Mouse (Mus musculus): ENCODE measurements around the gene Ppp2r5a. TPM values are rescaled to one million over a fixed set of nuclear protein-coding genes. Genes with fewer than 3 reads are reported as not detected.

Ppp2r5a gene
- polyA plus RNA-seq (2014; fragmentation: Nextera tagmentation; extraction: Ambion mirVana) = 18.1 and 22.6 TPM in 2 replicates

GRCm38 (mm10) chr1:191403074-191403473, at the start of gene Ppp2r5a:
TSS of gene Ppp2r5a (minus strand) at chr1:191403272.
- WGBS = 63% methylated on average over 5 of the region's 5 CpGs
- DNase-seq (ENCODE audit: low spot score) = no peak

GRCm38 (mm10) chr1:191450614-191451013, 47.5 kb upstream of the Ppp2r5a start:
- DNase-seq (ENCODE audit: low spot score) (no peak), ATAC-seq (ENCODE audit: insufficient read depth, low FRiP score, low TSS enrichment) (no peak)
- Histone ChIP-seq H3K4me2 (ENCODE audit: low read depth) (no peak overlapping the region), H3K36me3 (ENCODE audit: control insufficient read depth, insufficient read depth, low read length) (no peaks in the 10 kb centered on the region), H3K9ac (ENCODE audit: low read length) (no peak overlapping the region), H3K27me3 (ENCODE audit: control insufficient read depth, insufficient read depth, low read length) (no peaks in the 10 kb centered on the region), H3K4me1 (ENCODE audit: control insufficient read depth, insufficient read depth, low read length) (no peaks in the 10 kb centered on the region), H3K9me3 (ENCODE audit: control insufficient read depth, low read length) (no peaks in the 10 kb centered on the region), H3K4me3 (ENCODE audit: low read depth, low read length) (no peak overlapping the region), H3K27ac (ENCODE audit: low read depth, low read length) (no peak overlapping the region)
- 75% methylated on average over 5 of the region's 5 CpGs for WGBS

More at GRCm38 (mm10) chr1:191403074-191403473, at the start of gene Ppp2r5a:
- Histone ChIP-seq H3K27me3 (ENCODE audit: control insufficient read depth, insufficient read depth, low read length) (no peaks in the 10 kb centered on the region), H3K27ac (ENCODE audit: low read depth, low read length) (no peak within 1 kb of the TSS), H3K4me2 (ENCODE audit: low read depth) (no peak within 1 kb of the TSS), H3K4me3 (ENCODE audit: low read depth, low read length) (no peak within 1 kb of the TSS), H3K9me3 (ENCODE audit: control insufficient read depth, low read length) (no peaks in the 10 kb centered on the region), H3K9ac (ENCODE audit: low read length) (no peak within 1 kb of the TSS), H3K36me3 (ENCODE audit: control insufficient read depth, insufficient read depth, low read length) (no peaks in the 10 kb centered on the region), H3K4me1 (ENCODE audit: control insufficient read depth, insufficient read depth, low read length) (no peaks in the 10 kb centered on the region)
- ATAC-seq (ENCODE audit: insufficient read depth, low FRiP score, low TSS enrichment) = no peak

- Histone ChIP-seq H3K4me1 (ENCODE audit: control insufficient read depth, insufficient read depth, low read length) (no peaks in the 10 kb centered on the region), H3K27ac (ENCODE audit: low read depth, low read length) (no peak overlapping the region), H3K4me2 (ENCODE audit: low read depth) (no peak overlapping the region), H3K27me3 (ENCODE audit: control insufficient read depth, insufficient read depth, low read length) (no peaks in the 10 kb centered on the region), H3K36me3 (ENCODE audit: control insufficient read depth, insufficient read depth, low read length) (no peaks in the 10 kb centered on the region), H3K4me3 (ENCODE audit: low read depth, low read length) (no peak overlapping the region), H3K9me3 (ENCODE audit: control insufficient read depth, low read length) (no peaks in the 10 kb centered on the region), H3K9ac (ENCODE audit: low read length) (no peak overlapping the region)
- ATAC-seq (ENCODE audit: insufficient read depth, low FRiP score, low TSS enrichment) = no peak
- DNase-seq (ENCODE audit: low spot score) = no peak
- 89% methylated on average over 4 of the region's 4 CpGs for WGBS
These were observed 46.5 kb upstream of the Ppp2r5a start for GRCm38 (mm10) chr1:191449537-191449936.

- ATAC-seq (ENCODE audit: insufficient read depth, low FRiP score, low TSS enrichment) (no peak), DNase-seq (ENCODE audit: low spot score) (no peak)
- H3K4me1 ChIP-seq (ENCODE audit: control insufficient read depth, insufficient read depth, low read length) = no peaks in the 10 kb centered on the region
- H3K27me3 ChIP-seq (ENCODE audit: control insufficient read depth, insufficient read depth, low read length) = no peaks in the 10 kb centered on the region
- H3K9me3 ChIP-seq (ENCODE audit: control insufficient read depth, low read length) = no peaks in the 10 kb centered on the region
- no peak overlapping the region for H3K9ac ChIP-seq (ENCODE audit: low read length)
- no peaks in the 10 kb centered on the region for H3K36me3 ChIP-seq (ENCODE audit: control insufficient read depth, insufficient read depth, low read length)
- H3K4me3 ChIP-seq (ENCODE audit: low read depth, low read length) = no peak overlapping the region
- no peak overlapping the region for H3K4me2 ChIP-seq (ENCODE audit: low read depth)
- WGBS = 75% methylated on average over 6 of the region's 6 CpGs
- no peak overlapping the region for H3K27ac ChIP-seq (ENCODE audit: low read depth, low read length)
These were observed 44.4 kb upstream of the Ppp2r5a start for GRCm38 (mm10) chr1:191447391-191448016.

GRCm38 (mm10) chr1:191446307-191446706, 43.2 kb upstream of the Ppp2r5a start:
- Histone ChIP-seq H3K4me1 (ENCODE audit: control insufficient read depth, insufficient read depth, low read length) (no peaks in the 10 kb centered on the region), H3K27ac (ENCODE audit: low read depth, low read length) (no peak overlapping the region), H3K36me3 (ENCODE audit: control insufficient read depth, insufficient read depth, low read length) (no peaks in the 10 kb centered on the region), H3K4me3 (ENCODE audit: low read depth, low read length) (no peak overlapping the region), H3K9ac (ENCODE audit: low read length) (no peak overlapping the region), H3K27me3 (ENCODE audit: control insufficient read depth, insufficient read depth, low read length) (no peaks in the 10 kb centered on the region), H3K4me2 (ENCODE audit: low read depth) (no peak overlapping the region), H3K9me3 (ENCODE audit: control insufficient read depth, low read length) (no peaks in the 10 kb centered on the region)
- DNase-seq (ENCODE audit: low spot score) (no peak), ATAC-seq (ENCODE audit: insufficient read depth, low FRiP score, low TSS enrichment) (no peak)
- WGBS = 73% methylated on average over 5 of the region's 5 CpGs

- no peak for DNase-seq (ENCODE audit: low spot score)
- Histone ChIP-seq H3K27ac (ENCODE audit: low read depth, low read length) (no peak overlapping the region), H3K4me3 (ENCODE audit: low read depth, low read length) (no peak overlapping the region), H3K4me2 (ENCODE audit: low read depth) (no peak overlapping the region), H3K4me1 (ENCODE audit: control insufficient read depth, insufficient read depth, low read length) (no peaks in the 10 kb centered on the region), H3K9ac (ENCODE audit: low read length) (no peak overlapping the region), H3K9me3 (ENCODE audit: control insufficient read depth, low read length) (no peaks in the 10 kb centered on the region), H3K36me3 (ENCODE audit: control insufficient read depth, insufficient read depth, low read length) (no peaks in the 10 kb centered on the region), H3K27me3 (ENCODE audit: control insufficient read depth, insufficient read depth, low read length) (no peaks in the 10 kb centered on the region)
- ATAC-seq (ENCODE audit: insufficient read depth, low FRiP score, low TSS enrichment) = no peak
- WGBS = 65% methylated on average over 9 of the region's 9 CpGs
These were observed 42.8 kb upstream of the Ppp2r5a start for GRCm38 (mm10) chr1:191445831-191446258.

- Histone ChIP-seq H3K36me3 (ENCODE audit: control insufficient read depth, insufficient read depth, low read length) (no peaks in the 10 kb centered on the region), H3K4me3 (ENCODE audit: low read depth, low read length) (no peak overlapping the region), H3K27ac (ENCODE audit: low read depth, low read length) (no peak overlapping the region), H3K4me1 (ENCODE audit: control insufficient read depth, insufficient read depth, low read length) (no peaks in the 10 kb centered on the region), H3K9me3 (ENCODE audit: control insufficient read depth, low read length) (no peaks in the 10 kb centered on the region), H3K4me2 (ENCODE audit: low read depth) (no peak overlapping the region), H3K27me3 (ENCODE audit: control insufficient read depth, insufficient read depth, low read length) (no peaks in the 10 kb centered on the region), H3K9ac (ENCODE audit: low read length) (no peak overlapping the region)
- DNase-seq (ENCODE audit: low spot score) (no peak), ATAC-seq (ENCODE audit: insufficient read depth, low FRiP score, low TSS enrichment) (no peak)
- WGBS = 86% methylated on average over 12 of the region's 12 CpGs
These were observed 42.3 kb upstream of the Ppp2r5a start for GRCm38 (mm10) chr1:191445401-191445800.

GRCm38 (mm10) chr1:191444467-191444866, 41.4 kb upstream of the Ppp2r5a start:
- Histone ChIP-seq H3K27me3 (ENCODE audit: control insufficient read depth, insufficient read depth, low read length) (no peaks in the 10 kb centered on the region), H3K36me3 (ENCODE audit: control insufficient read depth, insufficient read depth, low read length) (no peaks in the 10 kb centered on the region), H3K4me2 (ENCODE audit: low read depth) (no peak overlapping the region), H3K4me1 (ENCODE audit: control insufficient read depth, insufficient read depth, low read length) (no peaks in the 10 kb centered on the region), H3K27ac (ENCODE audit: low read depth, low read length) (no peak overlapping the region), H3K9ac (ENCODE audit: low read length) (no peak overlapping the region), H3K4me3 (ENCODE audit: low read depth, low read length) (no peak overlapping the region), H3K9me3 (ENCODE audit: control insufficient read depth, low read length) (no peaks in the 10 kb centered on the region)
- DNase-seq (ENCODE audit: low spot score) = no peak
- ATAC-seq (ENCODE audit: insufficient read depth, low FRiP score, low TSS enrichment) = no peak
- WGBS = 60% methylated on average over 1 of the region's 1 CpGs

GRCm38 (mm10) chr1:191439011-191439410, 35.9 kb upstream of the Ppp2r5a start:
- H3K9ac ChIP-seq (ENCODE audit: low read length) = no peak overlapping the region
- no peak overlapping the region for H3K27ac ChIP-seq (ENCODE audit: low read depth, low read length)
- H3K9me3 ChIP-seq (ENCODE audit: control insufficient read depth, low read length) = no peaks in the 10 kb centered on the region
- WGBS = 64% methylated on average over 3 of the region's 3 CpGs
- H3K4me3 ChIP-seq (ENCODE audit: low read depth, low read length) = no peak overlapping the region
- DNase-seq (ENCODE audit: low spot score) (no peak), ATAC-seq (ENCODE audit: insufficient read depth, low FRiP score, low TSS enrichment) (no peak)
- H3K27me3 ChIP-seq (ENCODE audit: control insufficient read depth, insufficient read depth, low read length) = no peaks in the 10 kb centered on the region
- no peaks in the 10 kb centered on the region for H3K36me3 ChIP-seq (ENCODE audit: control insufficient read depth, insufficient read depth, low read length)
- H3K4me1 ChIP-seq (ENCODE audit: control insufficient read depth, insufficient read depth, low read length) = no peaks in the 10 kb centered on the region
- no peak overlapping the region for H3K4me2 ChIP-seq (ENCODE audit: low read depth)
